Mouse (Mus musculus) lung, postnatal 14 days (tissue): ENCODE measurements at regions not wholly inside any gene's neighbourhood (a gene's known extent, or its start where the extent isn't known, plus 50 kb on each side); places are given as distances from the start of the nearest gene placed in this dataset.

Experiments used
- DNase-seq: peaks from one replicate; pipeline ENCODE4 v3.0.0; 2021

- DNase-seq: no peak
These were observed 50.8 kb upstream of the 1700016C15Rik start for GRCm38 (mm10) chr1:177678832-177679231.
